Mouse (Mus musculus): ENCODE data around the gene Grrp1. TPM values are rescaled to one million over a fixed set of nuclear protein-coding genes. Genes with fewer than 3 reads are reported as not detected.
"Not testable (repeated sequence)": the region's sequence is repeated elsewhere in the genome, so short reads cannot be mapped to it uniquely, and the experiment has no call there.

Gene Grrp1
- total RNA-seq, 4 experiments from 2014 or later, result 9.5 to 12.5 (median 10.1) TPM

- DNase-seq, result not testable (repeated sequence)
These were observed 15.7 kb upstream of the Grrp1 start for GRCm38 (mm10) chr4:134269622-134270021.

DNA sequence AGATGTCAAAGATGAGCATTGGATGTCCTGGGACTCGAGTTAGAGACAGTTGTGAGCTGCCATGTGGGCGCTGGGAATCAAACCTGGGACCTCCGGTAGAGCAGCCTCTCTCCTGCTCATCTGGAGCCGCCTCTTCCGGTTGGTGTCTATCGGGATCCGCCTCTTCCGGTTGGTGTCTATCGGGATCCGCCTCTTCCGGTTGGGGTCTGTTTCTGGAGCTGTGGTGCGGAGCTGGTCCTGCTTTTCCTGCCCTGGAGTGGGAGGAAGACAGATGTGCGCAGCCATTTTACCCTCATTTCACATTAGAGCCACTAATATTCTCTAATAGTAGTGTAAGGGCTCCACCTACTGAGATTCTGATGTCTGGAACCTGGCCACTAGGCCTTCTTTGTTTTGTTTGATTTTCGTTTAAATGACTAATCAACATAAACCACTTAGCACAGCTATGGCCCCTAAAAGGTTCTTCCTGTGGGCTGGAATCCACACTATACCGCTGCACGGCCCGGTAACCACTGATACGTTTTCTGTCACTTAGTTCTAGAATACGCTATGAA is 14.3 kb upstream of the Grrp1 start:
- DNase-seq, result no peak

DNA sequence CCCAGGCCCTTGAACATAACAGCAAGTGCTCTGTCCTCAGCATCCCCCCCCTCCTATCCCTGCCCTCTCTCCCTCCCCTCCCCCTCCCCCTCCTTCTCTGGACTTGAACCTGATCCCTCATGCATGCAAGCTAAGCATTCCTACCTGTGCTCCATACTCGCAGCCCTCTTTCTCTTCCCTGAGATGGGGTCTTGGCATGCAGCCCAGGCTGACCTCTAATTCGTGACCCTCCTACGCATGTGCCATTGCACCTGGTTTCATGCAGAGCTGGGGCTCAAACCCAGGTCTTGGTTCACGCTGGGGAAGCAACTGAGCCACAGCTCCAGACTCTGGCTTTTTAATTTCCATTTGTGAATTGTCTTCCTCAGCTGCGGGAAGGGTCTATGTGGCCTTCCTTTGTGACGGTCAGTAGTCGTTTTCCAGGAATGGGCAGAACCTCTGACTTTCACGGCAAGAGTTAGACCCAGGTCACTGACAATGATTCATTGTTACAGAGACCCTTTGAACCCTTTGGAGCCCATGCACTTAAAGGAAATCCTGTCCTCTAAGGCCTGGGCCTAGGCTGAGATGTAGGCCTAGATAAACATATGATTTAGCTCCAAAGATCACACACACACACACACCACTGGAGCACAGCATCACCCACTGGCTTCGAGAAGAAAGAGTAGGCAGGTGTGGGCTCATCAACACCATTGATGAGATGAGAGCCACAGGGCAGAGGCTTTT is 12.1 kb upstream of the Grrp1 start:
- no peak for DNase-seq

DNA sequence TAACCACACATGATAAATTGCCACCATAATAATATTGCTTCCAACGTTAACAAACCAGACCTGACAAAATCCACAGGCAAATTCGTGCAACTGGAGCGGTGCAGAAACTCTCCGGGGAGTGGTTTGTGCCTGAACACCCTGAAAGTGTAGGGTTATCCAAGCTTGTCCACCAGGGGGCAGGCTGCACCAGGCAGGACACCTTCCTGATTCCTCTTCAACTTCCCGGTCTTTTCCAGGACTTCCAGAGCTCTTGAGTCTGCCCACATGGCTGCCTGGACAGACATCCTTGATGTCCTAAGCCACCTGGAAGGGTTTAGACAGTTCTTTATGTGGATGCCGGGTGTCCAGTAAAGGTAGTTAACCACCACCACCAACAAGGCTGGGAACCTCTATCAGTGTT is 9.3 kb upstream of the Grrp1 start:
- DNase-seq, result peak; percentile 50

DNA sequence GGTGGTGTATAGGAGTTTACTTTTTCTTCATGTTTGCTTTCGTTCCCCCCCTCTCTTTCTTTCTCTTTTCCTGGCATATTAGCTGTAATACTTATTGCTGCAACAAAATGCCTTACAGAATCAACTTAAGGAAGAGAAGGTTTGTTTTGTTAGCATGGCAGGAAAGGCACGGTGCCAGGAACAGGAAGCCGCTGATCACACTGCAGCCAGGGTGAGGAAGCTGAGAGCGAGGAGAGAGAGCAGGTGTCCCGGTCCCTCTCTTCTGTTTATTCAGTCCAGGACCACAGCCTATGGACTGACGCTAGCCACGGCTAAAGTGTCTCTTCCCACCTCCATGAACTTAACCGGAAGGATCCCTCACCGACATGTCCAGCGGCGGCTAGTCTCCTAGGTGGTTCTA is 4.4 kb upstream of the Grrp1 start:
- DNase-seq, result no peak

GRCm38 (mm10) chr4:134257198-134258009 is 3.5 kb upstream of the Grrp1 start:
- no peak for DNase-seq

GRCm38 (mm10) chr4:134256407-134257197 is 2.7 kb upstream of the Grrp1 start:
- no peak for DNase-seq

GRCm38 (mm10) chr4:134255854-134256253 is 1.9 kb upstream of the Grrp1 start:
- no peak for DNase-seq

DNA sequence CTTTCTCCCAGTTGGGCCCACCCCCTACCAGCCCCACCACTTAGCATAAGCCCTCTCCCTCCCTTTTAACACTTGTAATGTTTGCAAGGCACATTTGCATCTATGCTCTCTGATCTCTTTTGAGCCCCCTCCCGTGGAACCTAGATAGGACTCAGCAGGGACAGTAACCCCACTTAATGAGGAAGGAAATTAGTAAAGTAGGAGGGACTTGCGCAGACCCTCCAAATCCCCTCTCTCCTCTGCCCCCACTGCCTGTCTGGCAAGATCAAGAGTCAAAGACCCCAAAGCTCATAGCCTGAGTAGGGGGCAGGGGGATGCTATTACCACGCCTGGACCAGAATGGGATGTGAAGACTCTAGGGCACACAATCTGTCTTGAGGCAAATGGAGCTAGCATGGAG is 929 bp upstream of the Grrp1 start:
- no peak for DNase-seq

GRCm38 (mm10) chr4:134252911-134253721 is 790 bp downstream of the Grrp1 start:
- DNase-seq, result no peak

GRCm38 (mm10) chr4:134252131-134252910 is 1.6 kb downstream of the Grrp1 start:
- DNase-seq, result no peak

DNA sequence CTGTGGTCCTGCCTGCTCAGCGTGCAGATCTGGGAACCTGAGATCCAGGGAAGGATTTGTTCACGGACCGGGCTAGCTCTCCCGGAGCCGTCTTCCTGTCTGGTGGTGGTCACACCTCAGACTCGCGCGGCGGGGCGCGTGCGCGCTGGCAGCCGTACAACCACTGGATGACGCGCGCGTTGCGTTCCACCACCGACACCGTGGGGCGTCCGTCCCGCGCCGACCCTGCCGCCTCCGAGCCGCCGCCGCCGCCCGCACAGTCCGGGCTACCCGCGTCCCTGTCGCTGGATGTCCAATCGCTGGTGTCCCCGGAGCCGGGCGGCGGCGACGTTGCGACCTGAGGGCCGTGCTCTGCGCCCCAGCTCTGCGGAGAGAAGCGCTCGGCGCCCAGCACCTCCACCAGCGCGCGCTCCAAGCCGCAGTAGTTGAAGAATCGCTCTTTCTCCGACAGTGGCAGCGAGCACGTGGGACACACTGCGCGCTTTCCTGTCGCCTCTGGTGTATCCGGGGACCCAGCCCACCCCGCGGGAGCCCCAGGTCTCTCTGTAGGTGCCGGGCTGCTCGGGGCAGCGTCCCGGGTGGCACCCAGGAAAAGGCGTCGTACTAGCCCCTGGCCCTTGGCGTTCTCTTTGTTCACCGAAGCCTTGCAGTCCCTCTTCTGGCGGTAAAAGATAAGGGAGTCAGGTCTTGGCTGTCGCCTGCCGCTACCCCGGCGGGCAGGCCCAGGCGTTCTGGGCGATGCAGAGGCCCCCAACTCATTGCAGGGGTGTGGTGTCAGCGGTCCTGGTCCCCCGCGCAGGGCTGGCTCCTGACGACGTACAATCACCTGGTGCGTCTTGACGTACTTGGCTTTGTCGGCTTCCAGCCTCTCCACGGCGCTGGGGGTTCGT is 2.4 kb downstream of the Grrp1 start:
- no peak for DNase-seq

DNA sequence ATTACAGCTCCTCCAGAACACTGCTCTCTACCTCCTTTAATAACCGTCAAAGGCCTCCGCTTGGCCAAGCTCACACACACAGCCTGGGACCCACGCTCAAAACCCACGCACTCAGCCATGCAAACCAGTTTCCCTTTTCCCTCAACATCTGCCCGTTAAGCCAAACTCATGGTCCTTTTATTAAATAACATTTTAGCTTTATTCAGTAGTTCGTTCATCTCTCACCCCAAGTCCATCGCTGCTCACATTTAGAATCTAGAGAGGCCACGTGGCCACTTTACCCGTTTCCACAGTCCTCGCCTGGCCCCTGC is 3.0 kb downstream of the Grrp1 start:
- no peak for DNase-seq

DNA sequence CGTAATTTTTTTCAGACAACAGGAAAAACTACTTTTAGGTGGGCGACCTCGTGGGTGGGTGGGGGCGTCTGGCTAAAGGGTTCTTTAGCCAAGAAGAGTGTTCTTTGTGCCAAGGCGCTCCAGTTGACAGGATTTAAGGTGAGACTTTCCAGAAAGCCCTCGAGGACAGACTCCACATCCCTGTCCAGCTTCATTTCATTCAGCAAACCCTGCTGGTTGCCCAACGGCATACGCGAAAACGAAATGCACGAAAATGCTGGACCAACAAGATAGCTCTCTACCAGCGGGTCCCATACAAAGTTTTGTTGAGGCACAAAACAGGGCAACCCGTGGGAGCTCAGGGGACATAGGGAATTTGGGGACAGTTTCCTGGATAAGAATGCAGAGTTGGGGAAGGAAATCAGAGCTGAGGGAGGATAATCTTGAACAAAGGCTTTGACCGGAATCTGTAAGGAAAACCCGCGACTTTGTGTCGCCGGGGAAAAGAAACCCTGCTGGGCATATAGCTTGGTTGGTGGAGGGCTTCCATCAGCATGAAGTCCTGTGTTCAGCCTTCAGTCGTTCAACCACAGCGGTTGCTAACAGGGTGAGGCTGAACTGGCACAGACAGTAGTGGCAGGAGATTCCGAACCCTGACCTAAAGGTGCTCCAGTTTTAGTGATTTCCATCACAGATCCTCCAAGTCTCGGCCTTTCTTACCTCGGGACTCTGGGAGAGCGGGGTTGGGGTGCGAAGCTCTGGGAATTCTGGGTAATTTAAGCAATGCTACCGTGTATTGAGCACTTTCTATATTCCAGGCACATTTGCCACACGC is 3.6 kb downstream of the Grrp1 start:
- no peak for DNase-seq

GRCm38 (mm10) chr4:134249651-134250050 is 4.3 kb downstream of the Grrp1 start:
- no peak for DNase-seq

GRCm38 (mm10) chr4:134246719-134247258 is 7.1 kb downstream of the Grrp1 start, which contains the start of gene Gm30191:
TSS of gene Gm30191 (plus strand) at chr4:134246935.
- no peak for DNase-seq

DNA sequence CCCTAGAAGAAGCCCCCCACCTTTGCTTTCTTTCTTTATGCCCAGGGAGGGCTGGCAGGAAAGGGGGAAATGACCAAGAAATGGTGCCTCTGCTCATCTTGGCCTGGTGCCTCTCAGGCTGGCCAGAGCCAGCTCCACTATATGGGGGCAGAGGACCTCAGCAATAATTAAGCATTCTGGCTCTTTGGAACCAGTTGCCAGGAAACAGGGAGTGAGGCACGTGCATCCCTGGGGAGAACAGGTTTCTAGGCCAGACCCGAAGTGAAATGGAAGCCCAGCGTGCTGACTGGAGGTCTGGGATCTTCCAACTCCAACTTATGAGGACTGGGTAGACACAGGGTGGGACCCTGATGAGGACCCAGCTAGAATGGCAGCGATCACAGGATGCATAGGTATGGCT is 7.7 kb downstream of the Grrp1 start:
- DNase-seq, result no peak

- peak; percentile 91 for DNase-seq
These were observed 8.6 kb downstream of the Grrp1 start, which contains the start of gene Zfp593 for GRCm38 (mm10) chr4:134245148-134245843. TSS of gene Zfp593 (minus strand) at chr4:134245592.

Data from adrenal gland, adult 8-10 months (tissue).